Mouse (Mus musculus): Measurements from ENCODE around the gene Mcm6.

Gene Mcm6

GRCm38 (mm10) chr1:128359554-128360376, at the start of gene Mcm6:
TSS of gene Mcm6 (minus strand) at chr1:128359664.
- peak; percentile 94 for DNase-seq

GRCm38 (mm10) chr1:128406846-128407245, 47.4 kb upstream of the Mcm6 start:
- no peak for DNase-seq

- no peak for DNase-seq
Observed at GRCm38 (mm10) chr1:128405675-128406074, 46.2 kb upstream of the Mcm6 start.

GRCm38 (mm10) chr1:128405041-128405481, 45.6 kb upstream of the Mcm6 start:
- DNase-seq: no peak

GRCm38 (mm10) chr1:128400926-128401325, 41.5 kb upstream of the Mcm6 start:
- DNase-seq: no peak

DNA sequence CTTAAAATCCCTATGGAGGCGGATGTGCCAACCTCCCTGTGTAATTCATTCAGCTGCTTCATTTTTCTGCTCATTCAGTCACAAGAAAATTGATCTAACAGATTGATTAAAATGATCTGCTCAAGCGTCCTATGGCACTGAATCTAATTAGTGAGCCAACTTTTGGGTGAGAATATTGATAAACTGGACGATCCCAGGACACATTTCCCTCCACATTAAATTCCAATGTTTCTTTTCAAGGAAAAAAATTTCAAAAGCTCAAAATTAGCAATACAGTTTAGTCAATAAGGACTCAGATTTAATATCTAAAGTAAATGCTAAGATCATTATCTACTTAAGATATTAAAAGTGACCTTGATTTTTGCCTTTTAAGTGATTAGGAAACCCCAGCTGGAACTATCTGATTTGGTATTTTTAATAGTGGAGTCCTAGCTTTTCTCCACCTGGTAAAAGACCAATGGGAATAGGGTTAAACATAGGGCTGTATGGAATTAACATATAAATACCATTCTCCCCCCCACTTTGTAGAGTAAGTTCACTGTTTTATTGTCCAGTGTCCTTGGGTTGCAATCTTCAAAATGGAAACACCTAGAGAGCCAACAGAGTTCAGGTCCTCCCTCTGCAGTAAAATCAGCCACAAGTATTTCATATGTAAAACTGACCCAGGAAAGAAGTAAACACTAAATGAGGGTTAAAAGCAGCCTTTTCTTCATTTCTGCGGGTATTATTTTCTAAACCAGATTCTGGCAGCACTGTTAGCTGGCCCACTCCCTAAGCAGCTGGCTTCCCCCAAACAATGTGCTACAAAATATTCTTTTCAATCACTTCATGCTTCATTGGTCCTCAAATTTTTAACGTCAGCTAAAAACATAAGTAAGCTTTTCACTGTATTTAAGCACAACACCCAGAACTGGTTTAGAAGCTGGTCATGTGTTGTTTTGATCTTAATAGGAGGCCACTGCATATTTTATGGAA, 40.8 kb upstream of the Mcm6 start:
- DNase-seq: no peak

DNA sequence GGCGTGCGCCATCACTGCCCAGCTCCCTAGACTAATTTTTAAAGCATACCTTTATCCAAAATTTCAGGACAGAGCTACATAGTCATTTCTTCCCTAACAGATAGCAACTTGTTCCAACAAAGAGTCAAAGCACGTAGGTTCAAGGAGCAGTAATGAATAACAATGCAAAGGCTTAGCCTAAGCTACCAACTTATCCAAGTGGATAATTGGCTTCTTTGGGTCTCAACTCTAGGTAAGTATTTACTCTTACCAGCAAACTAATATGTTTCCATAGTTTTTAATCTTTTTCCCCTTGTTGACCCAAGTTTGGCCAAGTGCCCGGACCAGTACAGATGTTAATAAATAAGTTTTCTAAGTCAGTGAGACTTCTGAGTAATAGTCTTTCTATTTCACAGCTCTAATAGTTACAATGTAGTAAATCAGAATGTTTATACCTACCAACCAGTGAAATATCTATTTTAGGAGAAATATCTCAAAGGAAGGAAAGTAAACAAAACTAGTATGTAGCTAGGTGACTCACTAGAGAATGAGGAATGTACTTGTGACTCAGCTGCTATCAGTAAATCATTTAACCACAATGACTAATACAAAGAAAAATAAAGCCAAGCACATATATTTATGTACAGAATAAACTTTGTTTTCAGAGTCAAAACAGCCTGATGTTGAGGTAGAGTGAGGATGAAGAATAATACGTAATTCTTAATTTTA, 39.4 kb upstream of the Mcm6 start:
- no peak for DNase-seq

DNA sequence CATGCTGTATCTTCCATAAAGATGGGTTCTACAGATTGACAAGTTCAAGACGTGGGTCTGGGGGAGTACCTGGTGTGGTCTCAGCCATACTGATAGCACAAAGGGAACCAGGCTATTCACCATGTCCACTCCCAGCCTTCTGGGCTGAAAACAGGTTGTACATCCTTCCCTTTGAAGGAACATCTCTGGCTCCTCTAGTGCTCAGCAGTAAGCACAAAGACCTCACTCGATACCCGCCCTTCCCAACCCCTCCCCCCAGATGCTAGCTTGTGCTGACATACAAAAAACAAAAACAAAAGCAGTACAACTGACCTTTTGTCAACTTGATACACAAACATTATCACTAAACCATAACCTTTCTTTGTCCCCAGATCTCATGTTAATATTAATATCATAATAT, 35.2 kb upstream of the Mcm6 start:
- DNase-seq: no peak

DNA sequence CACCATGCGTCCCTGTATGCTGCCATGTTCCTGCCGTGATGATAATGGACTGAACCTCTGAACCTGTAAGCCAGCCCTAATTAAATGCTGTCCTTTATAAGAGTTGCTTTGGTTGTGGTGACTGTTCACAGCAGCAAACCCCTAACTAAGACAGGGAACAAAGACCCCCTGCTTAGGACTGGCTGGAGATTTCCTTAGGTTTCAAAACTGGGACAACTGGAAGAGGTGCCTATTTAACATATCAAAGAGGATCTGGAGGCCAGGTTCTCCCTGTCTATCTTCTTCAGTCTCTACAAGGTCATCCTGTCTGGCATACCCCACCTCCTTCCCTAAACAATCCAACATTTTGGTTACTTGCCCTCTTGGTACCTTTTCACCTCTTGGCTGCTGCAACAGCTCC, 32.9 kb upstream of the Mcm6 start:
- no peak for DNase-seq

GRCm38 (mm10) chr1:128386487-128386886, 27.0 kb upstream of the Mcm6 start:
- DNase-seq: no peak

GRCm38 (mm10) chr1:128376841-128377240, 17.4 kb upstream of the Mcm6 start:
- no peak for DNase-seq

GRCm38 (mm10) chr1:128372143-128372860, 12.8 kb upstream of the Mcm6 start:
- no peak for DNase-seq

DNA sequence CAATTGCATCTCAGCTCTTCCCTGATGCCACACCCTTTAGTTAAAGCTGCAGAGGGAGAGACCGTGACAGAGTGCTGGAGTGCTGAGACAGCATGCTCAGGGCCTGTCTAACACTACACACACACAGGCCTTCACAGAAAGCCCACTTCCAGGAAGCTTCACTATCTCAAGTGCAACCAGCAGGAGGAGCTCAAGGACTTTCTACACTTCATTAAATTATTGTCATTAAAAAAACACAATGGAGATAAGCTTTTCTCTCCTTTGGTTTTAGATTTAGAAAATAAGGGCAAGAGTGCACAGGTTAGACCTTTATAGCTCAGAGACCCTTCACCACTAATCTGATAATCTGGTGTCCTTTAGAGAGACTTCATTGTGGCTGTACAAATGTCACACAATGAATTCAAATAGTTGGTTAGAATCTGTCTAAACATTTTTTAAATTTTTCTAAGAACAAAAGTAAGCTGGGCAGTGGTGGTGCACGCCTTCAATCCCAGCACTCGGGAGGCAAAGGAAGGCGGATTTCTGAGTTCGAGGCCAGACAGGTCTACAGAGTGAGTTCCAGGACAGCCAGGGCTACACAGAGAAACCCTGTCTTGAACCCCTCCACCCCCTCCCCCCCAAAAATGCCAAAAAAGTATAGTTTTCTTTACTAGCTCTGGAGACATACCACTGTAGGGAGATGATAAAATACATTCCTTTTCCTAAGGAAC, 9.4 kb upstream of the Mcm6 start:
- DNase-seq: peak; percentile 69

- DNase-seq: no peak
Observed at GRCm38 (mm10) chr1:128360601-128361000, 1.1 kb upstream of the Mcm6 start.

DNA sequence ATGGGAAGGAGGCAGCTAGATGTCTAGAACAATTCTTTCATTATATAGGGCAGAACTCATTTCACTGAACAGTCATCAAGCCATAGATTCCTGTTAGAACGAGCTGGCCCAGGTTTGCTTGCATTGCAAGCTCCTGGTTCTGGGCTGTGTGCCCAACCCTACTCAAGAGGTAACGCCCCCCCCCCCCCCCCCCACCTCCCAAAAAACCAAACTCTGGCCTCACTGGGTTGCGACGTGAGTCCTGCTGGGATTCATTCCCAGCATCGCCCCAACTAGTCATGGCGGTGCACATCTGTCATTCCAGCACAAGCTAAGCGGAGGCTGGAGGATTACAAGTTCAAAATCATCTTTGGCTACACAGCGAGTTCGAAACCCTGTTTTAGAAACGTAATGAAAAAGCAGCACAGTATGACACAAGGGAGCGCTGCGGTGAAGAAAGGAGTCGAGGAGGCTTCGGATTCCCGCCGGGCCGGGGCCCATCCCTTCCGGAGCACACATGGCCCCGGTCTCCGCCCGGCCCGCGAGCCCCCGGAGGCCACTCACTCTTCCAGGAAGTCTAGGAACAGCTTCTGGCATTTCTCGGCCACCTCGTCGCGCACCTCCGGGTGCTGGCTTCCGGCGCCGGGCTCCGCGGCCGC, 429 bp downstream of the Mcm6 start:
- peak; percentile 7 for DNase-seq

GRCm38 (mm10) chr1:128358276-128358675, 1.2 kb downstream of the Mcm6 start:
- no peak for DNase-seq

- DNase-seq: no peak
Observed at GRCm38 (mm10) chr1:128357452-128357851, 2.0 kb downstream of the Mcm6 start.

DNA sequence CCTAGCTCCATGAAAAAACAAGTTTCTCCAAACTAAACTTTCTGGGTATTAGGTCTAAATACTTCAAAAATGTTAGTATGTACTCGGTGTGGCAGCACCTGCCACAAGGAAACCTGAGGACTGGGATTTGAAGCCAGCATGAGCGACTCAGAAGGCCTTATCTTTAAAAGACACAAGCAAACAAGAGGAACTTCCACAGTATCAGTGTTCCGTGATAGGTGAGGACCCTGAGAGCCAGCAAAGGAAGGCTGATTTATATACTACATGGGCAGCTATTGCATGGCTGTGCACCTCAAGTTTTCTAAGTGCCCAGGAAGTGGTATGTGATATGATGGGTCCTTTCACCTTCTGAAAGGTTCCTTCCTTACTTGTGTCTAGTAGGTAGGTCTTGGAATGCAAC, 6.4 kb downstream of the Mcm6 start:
- DNase-seq: no peak

- DNase-seq: no peak
Observed at GRCm38 (mm10) chr1:128344232-128344631, 15.2 kb downstream of the Mcm6 start.

- no peak for DNase-seq
Observed at GRCm38 (mm10) chr1:128337708-128338320, 21.6 kb downstream of the Mcm6 start.

DNA sequence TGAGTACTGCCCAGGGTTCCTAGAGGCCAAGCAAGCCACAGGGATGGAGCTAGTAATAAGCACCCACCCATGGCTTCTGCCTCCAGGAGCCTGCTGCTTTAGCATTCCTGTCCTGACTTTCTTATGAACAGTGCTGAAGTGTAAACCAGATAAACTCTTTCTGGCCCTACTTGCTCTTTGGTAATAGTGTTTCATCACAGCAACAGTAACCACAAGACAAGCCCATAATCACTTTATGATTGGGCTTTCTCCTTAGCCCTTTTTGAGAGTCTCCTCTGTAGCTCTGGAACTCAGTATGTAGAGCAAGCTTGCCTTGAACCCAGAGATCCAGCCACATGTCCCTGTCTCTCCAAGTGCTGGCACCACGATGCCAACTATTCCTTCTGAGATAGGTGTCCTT, 29.2 kb downstream of the Mcm6 start:
- DNase-seq: no peak

Measured in right cerebral cortex, postnatal 4 days (tissue).